Mouse (Mus musculus) MEL (cell line): ENCODE results near the gene Olfr520. TPM values are rescaled to one million over a fixed set of nuclear protein-coding genes. Genes with fewer than 3 reads are reported as not detected.

Experiments used
- DNase-seq: peaks from one replicate; pipeline ENCODE4 v3.0.0; 2011; ENCODE audit warnings: low read depth, low spot score
- H3K27ac ChIP-seq: 2 replicates; pipeline ENCODE4 v1.5.1; 2012; ENCODE audit warnings: low read depth, mild to moderate bottlenecking, control low read depth, low read length, moderate library complexity; ENCODE audit not compliant: control insufficient read depth
- H3K27me3 ChIP-seq, 2 experiments: fragments of 150-350 bp in 1 of 2; sonication (generic) in 1 of 2; 2 replicates each; pipeline ENCODE4 v1.6.1; 2012; ENCODE audit warnings: low read length in 2 of 2, mild to moderate bottlenecking in 2 of 2, improper control_type of control experiment in 1 of 2, moderate library complexity in 1 of 2; ENCODE audit not compliant: insufficient read depth in 2 of 2, control insufficient read depth in 1 of 2
- H3K36me3 ChIP-seq, 2 experiments: 2 replicates each; pipeline ENCODE4 v1.6.1; 2012 to 2014; ENCODE audit warnings: low read length in 2 of 2, improper control_type of control experiment in 1 of 2, inconsistent platforms in 1 of 2, mild to moderate bottlenecking in 1 of 2; ENCODE audit not compliant: insufficient read depth in 2 of 2, control insufficient read depth in 1 of 2
- H3K4me1 ChIP-seq, 2 experiments: fragments of 150-350 bp in 1 of 2; sonication (generic) in 1 of 2; 2 replicates each; pipeline ENCODE4 v1.6.1; 2012; ENCODE audit warnings: low read length in 2 of 2, improper control_type of control experiment in 1 of 2, mild to moderate bottlenecking in 1 of 2; ENCODE audit not compliant: insufficient read depth in 2 of 2, control insufficient read depth in 1 of 2
- H3K4me3 ChIP-seq, 2 experiments: fragments of 150-350 bp in 1 of 2; sonication (generic) in 1 of 2; 2 replicates each; pipeline ENCODE4 v1.5.1; 2012; ENCODE audit warnings: low read depth in 2 of 2, low read length in 2 of 2, mild to moderate bottlenecking in 2 of 2, moderate library complexity in 2 of 2, control low read depth in 1 of 2, improper control_type of control experiment in 1 of 2; ENCODE audit not compliant: control insufficient read depth in 1 of 2, insufficient read depth in 1 of 2
- H3K79me2 ChIP-seq: 2 replicates; pipeline ENCODE4 v1.6.1; 2012; ENCODE audit warnings: mild to moderate bottlenecking, low read length, moderate library complexity; ENCODE audit not compliant: control insufficient read depth, poor library complexity, insufficient read depth
- H3K9ac ChIP-seq: 2 replicates; pipeline ENCODE4 v1.6.1; 2012; ENCODE audit warnings: low read depth, mild to moderate bottlenecking, control low read depth, low read length, moderate library complexity; ENCODE audit not compliant: control insufficient read depth, poor library complexity, severe bottlenecking
- H3K9me3 ChIP-seq: fragments of 150-350 bp; sonication (generic); replicated peaks from 2 replicates; pipeline ENCODE4 v1.6.1; 2012; ENCODE audit warnings: mild to moderate bottlenecking, low read length, improper control_type of control experiment, moderate library complexity; ENCODE audit not compliant: insufficient read depth
- CHD1 ChIP-seq: IDR thresholded peaks from 2 replicates; pipeline ENCODE4 v1.6.1; 2012; ENCODE audit warnings: low read depth, mild to moderate bottlenecking, inconsistent platforms, low read length, improper control_type of control experiment
- CTCF ChIP-seq, 3 experiments: IDR thresholded peaks in 2 of 3; conservative IDR thresholded peaks in 1 of 3; 2 replicates each; pipeline ENCODE4 v1.5.1; 2011 to 2012; ENCODE audit warnings: low read length in 3 of 3, low read depth in 2 of 3, mild to moderate bottlenecking in 2 of 3, improper control_type of control experiment in 1 of 3, inconsistent platforms in 1 of 3, mixed read lengths in 1 of 3, moderate library complexity in 1 of 3; ENCODE audit not compliant: control insufficient read depth in 1 of 3, insufficient read depth in 1 of 3, poor library complexity in 1 of 3, severe bottlenecking in 1 of 3
- E2F4 ChIP-seq: IDR thresholded peaks from 2 replicates; pipeline ENCODE4 v1.6.1; 2011; ENCODE audit warnings: low read depth, low read length, improper control_type of control experiment, borderline replicate concordance
- ETS1 ChIP-seq: IDR thresholded peaks from 2 replicates; pipeline ENCODE4 v1.6.1; 2012; ENCODE audit warnings: low read depth, mild to moderate bottlenecking, inconsistent platforms, low read length, improper control_type of control experiment, moderate library complexity
- GABPA ChIP-seq: IDR thresholded peaks from 2 replicates; pipeline ENCODE4 v1.6.1; 2012; ENCODE audit warnings: low read depth, mild to moderate bottlenecking, inconsistent platforms, low read length, improper control_type of control experiment, moderate library complexity
- JUND ChIP-seq: IDR thresholded peaks from 2 replicates; pipeline ENCODE4 v1.6.1; 2011; ENCODE audit warnings: low read depth, mild to moderate bottlenecking, improper control_type of control experiment, low read length
- MAX ChIP-seq: IDR thresholded peaks from 2 replicates; pipeline ENCODE4 v1.6.1; 2011; ENCODE audit warnings: low read length, improper control_type of control experiment
- MAZ ChIP-seq: IDR thresholded peaks from 2 replicates; pipeline ENCODE4 v1.6.1; 2012; ENCODE audit warnings: low read depth, mild to moderate bottlenecking, inconsistent platforms, low read length, improper control_type of control experiment
- MEF2A ChIP-seq: IDR thresholded peaks from 2 replicates; pipeline ENCODE4 v1.6.1; 2014; ENCODE audit warnings: low read depth, mild to moderate bottlenecking, inconsistent platforms, low read length, improper control_type of control experiment; ENCODE audit not compliant: poor library complexity, insufficient replicate concordance, severe bottlenecking; ENCODE audit errors: extremely low read depth
- NELFE ChIP-seq: IDR thresholded peaks from 2 replicates; pipeline ENCODE4 v1.6.1; 2011; ENCODE audit warnings: low read depth, low read length, improper control_type of control experiment
- POLR2AphosphoS2 ChIP-seq: IDR thresholded peaks from 2 replicates; pipeline ENCODE4 v1.6.1; 2011; ENCODE audit warnings: low read length, improper control_type of control experiment
- POLR2AphosphoS5 ChIP-seq: IDR thresholded peaks from 2 replicates; pipeline ENCODE4 v1.6.1; 2012; ENCODE audit warnings: low read depth, borderline replicate concordance, mild to moderate bottlenecking, inconsistent platforms, low read length, moderate library complexity, mixed read lengths
- RCOR1 ChIP-seq: IDR thresholded peaks from 2 replicates; pipeline ENCODE4 v1.6.1; 2012; ENCODE audit warnings: low read depth, mild to moderate bottlenecking, inconsistent platforms, low read length, improper control_type of control experiment
- SIN3A ChIP-seq: IDR thresholded peaks from 2 replicates; pipeline ENCODE4 v1.6.1; 2012; ENCODE audit warnings: low read length, improper control_type of control experiment, inconsistent platforms
- SMC3 ChIP-seq: IDR thresholded peaks from 2 replicates; pipeline ENCODE4 v1.6.1; 2011; ENCODE audit warnings: low read depth, low read length, improper control_type of control experiment
- TCF12 ChIP-seq: IDR thresholded peaks from 2 replicates; pipeline ENCODE4 v1.6.1; 2014; ENCODE audit warnings: low read depth, mild to moderate bottlenecking, inconsistent platforms, low read length, improper control_type of control experiment, moderate library complexity
- UBTF ChIP-seq: IDR thresholded peaks from 2 replicates; pipeline ENCODE4 v1.6.1; 2012; ENCODE audit warnings: low read depth, mild to moderate bottlenecking, inconsistent platforms, low read length, improper control_type of control experiment, moderate library complexity, borderline replicate concordance; ENCODE audit not compliant: insufficient read depth
- USF2 ChIP-seq, 2 experiments: IDR thresholded peaks; 2 replicates each; pipeline ENCODE4 v1.6.1; 2011 to 2012; ENCODE audit warnings: improper control_type of control experiment in 2 of 2, low read length in 2 of 2, borderline replicate concordance in 1 of 2, inconsistent platforms in 1 of 2, low read depth in 1 of 2, mild to moderate bottlenecking in 1 of 2; ENCODE audit not compliant: insufficient read depth in 1 of 2
- ZKSCAN1 ChIP-seq: IDR thresholded peaks from 2 replicates; pipeline ENCODE4 v1.6.1; 2012; ENCODE audit warnings: low read depth, mild to moderate bottlenecking, inconsistent platforms, low read length, improper control_type of control experiment, moderate library complexity
- ZMIZ1 ChIP-seq: IDR thresholded peaks from 2 replicates; pipeline ENCODE4 v1.6.1; 2012; ENCODE audit warnings: low read depth, mild to moderate bottlenecking, inconsistent platforms, low read length, improper control_type of control experiment, moderate library complexity
- ZNF384 ChIP-seq: IDR thresholded peaks from 2 replicates; pipeline ENCODE4 v1.6.1; 2012; ENCODE audit warnings: low read depth, mild to moderate bottlenecking, inconsistent platforms, low read length, improper control_type of control experiment
- polyA plus RNA-seq, 2 experiments: library from polyadenylated mRNA; stranded (reverse) in 1 of 2; unstranded in 1 of 2; fragments of >175 nt in 1 of 2; fragments of >200 nt in 1 of 2; gene quantifications; 2 replicates each; pipeline versions ENCODE4 v1.2.1 to v1.2.4; 2012; ENCODE audit warnings: low replicate concordance in 2 of 2, low read depth in 1 of 2; ENCODE audit not compliant: insufficient read length in 2 of 2, insufficient read depth in 1 of 2, missing spikeins in 1 of 2
- total RNA-seq: library from RNA; depleted of rRNA; stranded (reverse); fragments of 300-350 nt; gene quantifications from 2 replicates; pipeline ENCODE4 v1.2.3, GENCODE M21; 2012

The Olfr520 gene
- total and polyA plus RNA-seq, 3 experiments: not detected

- Histone ChIP-seq H3K36me3 (no peaks in the 10 kb centered on the region), H3K79me2 (no peaks in the 10 kb centered on the region), H3K4me3 (no peak within 1 kb of the TSS), H3K27ac (no peak within 1 kb of the TSS), H3K9ac (no peak within 1 kb of the TSS), H3K4me1 (no peaks in the 10 kb centered on the region), H3K9me3 (no peaks in the 10 kb centered on the region), H3K27me3 (no peaks in the 10 kb centered on the region)
- no peak for DNase-seq
- TF ChIP-seq ZNF384 (no peak), POLR2AphosphoS5 (no peak), POLR2AphosphoS2 (no peak), ETS1 (no peak), MEF2A (no peak), NELFE (no peak), ZMIZ1 (no peak), TCF12 (no peak), SIN3A (no peak), ZKSCAN1 (no peak), CHD1 (no peak)
Measured at GRCm38 (mm10) chr7:99763207-99763606, 33.1 kb downstream of the Olfr520 start, which contains the start of gene Olfr521. Olfr521 (plus strand) TSS chr7:99763507.

GRCm38 (mm10) chr7:99781385-99781784, 51.3 kb downstream of the Olfr520 start:
- no peak for DNase-seq
- Histone ChIP-seq H3K36me3 (peaks cover 0 to 2% of the 10 kb centered on the region in 2 experiments; a peak in 1 of 4 replicates), H3K79me2 (no peaks in the 10 kb centered on the region), H3K4me1 (peaks cover 0 to 2% of the 10 kb centered on the region in 2 experiments; a peak in 1 of 4 replicates), H3K9me3 (no peaks in the 10 kb centered on the region), H3K9ac (no peak overlapping the region), H3K27ac (no peak overlapping the region), H3K4me3 (no peak overlapping the region), H3K27me3 (peaks cover 0 to 2% of the 10 kb centered on the region in 2 experiments; a peak in 1 of 4 replicates)
- TF ChIP-seq USF2 (IDR thresholded peaks at IDR 0.05; ENCODE audit: borderline replicate concordance in 1 of 2, insufficient read depth in 1 of 2, low read depth in 1 of 2, low read length in 2 of 2): no peak
- TF ChIP-seq CTCF (IDR thresholded peaks at IDR 0.05 in 2 of 3, conservative IDR thresholded peaks at IDR 0.05 in 1 of 3; ENCODE audit: control insufficient read depth in 1 of 3, insufficient read depth in 1 of 3, low read depth in 2 of 3, low read length in 3 of 3, poor library complexity in 1 of 3, severe bottlenecking in 1 of 3): no peak
- no peak for TF ChIP-seq MAZ
- no peak for TF ChIP-seq GABPA
- no peak for TF ChIP-seq UBTF
- TF ChIP-seq ZNF384: no peak
- TF ChIP-seq SMC3: no peak
- no peak for TF ChIP-seq MEF2A
- TF ChIP-seq CHD1: no peak
- TF ChIP-seq JUND: no peak
- TF ChIP-seq MAX: no peak
- no peak for TF ChIP-seq E2F4
- no peak for TF ChIP-seq RCOR1
- no peak for TF ChIP-seq ZKSCAN1
- TF ChIP-seq POLR2AphosphoS2: no peak
- no peak for TF ChIP-seq POLR2AphosphoS5
